Mouse (Mus musculus) intestine, embryonic 15.5 days (tissue): Measurements from ENCODE around the gene Areg. TPM values are rescaled to one million over a fixed set of nuclear protein-coding genes. Genes with fewer than 3 reads are reported as not detected.

Experiments
- ATAC-seq: fragments of 200-750 bp; cut with Nextera tagmentation; 2 replicates; pipeline ENCODE4 v1.8.0; 2017; ENCODE audit warnings: moderate TSS enrichment, moderate library complexity
- H3K27ac ChIP-seq: fragments of 300-500 bp; sonication (generic); 2 replicates; pipeline ENCODE4 v1.5.1; 2015; ENCODE audit warnings: mild to moderate bottlenecking, inconsistent platforms
- H3K27me3 ChIP-seq: fragments of 300-500 bp; sonication (generic); replicated peaks from 2 replicates; pipeline ENCODE4 v1.6.1; 2015; ENCODE audit warnings: inconsistent platforms
- H3K36me3 ChIP-seq: fragments of 300-500 bp; sonication (generic); 2 replicates; pipeline ENCODE4 v1.6.1; 2015; ENCODE audit warnings: inconsistent platforms
- H3K4me1 ChIP-seq: fragments of 300-500 bp; sonication (generic); replicated peaks from 2 replicates; pipeline ENCODE4 v1.6.1; 2015; ENCODE audit warnings: inconsistent platforms
- H3K4me2 ChIP-seq: fragments of 300-500 bp; sonication (generic); replicated peaks from 2 replicates; pipeline ENCODE4 v1.6.1; 2015; ENCODE audit warnings: mild to moderate bottlenecking, inconsistent platforms
- H3K4me3 ChIP-seq: fragments of 300-500 bp; sonication (generic); replicated peaks from 2 replicates; pipeline ENCODE4 v1.5.1; 2015; ENCODE audit warnings: inconsistent platforms
- H3K9ac ChIP-seq: fragments of 300-500 bp; sonication (generic); 2 replicates; pipeline ENCODE4 v1.6.1; 2015; ENCODE audit warnings: inconsistent platforms
- H3K9me3 ChIP-seq: fragments of 300-500 bp; sonication (generic); 2 replicates; pipeline ENCODE4 v1.6.1; 2016; ENCODE audit warnings: inconsistent platforms
- WGBS: fragments of 180-500 bp; shearing (Covaris S2); methylation state at CpG from one replicate; pipeline ENCODE4 v1.1.7; 2015; 5-methylcytosine and 5-hydroxymethylcytosine counted together
- polyA plus RNA-seq: library from polyadenylated mRNA; unstranded; fragments of >200 nt; fragmentation: Nextera tagmentation; extraction: Ambion mirVana; gene quantifications from 2 replicates; pipeline ENCODE4 v1.2.1, GENCODE M21; 2015

Gene Areg
- polyA plus RNA-seq, 1 experiment from 2014 or later, result 5.4 TPM

DNA sequence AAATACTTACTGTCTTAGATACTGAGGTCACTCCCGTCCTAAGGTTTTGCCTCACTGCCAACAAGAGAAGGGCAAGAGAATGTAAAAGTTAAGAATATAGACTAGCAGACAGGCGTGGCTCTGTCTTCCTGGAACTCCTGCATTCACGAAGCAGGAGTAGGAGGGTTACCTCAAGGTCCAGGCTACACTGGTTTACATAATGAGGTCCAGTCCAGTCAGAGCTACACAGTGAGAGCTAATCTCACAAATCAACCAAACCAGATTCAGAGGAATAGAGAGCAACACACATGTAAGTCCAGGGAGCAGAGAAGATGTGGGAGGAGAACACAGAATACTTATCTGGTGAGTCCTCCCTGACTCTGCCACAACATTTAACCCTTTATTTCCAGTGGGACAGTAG lies 55.2 kb downstream of the Areg start:
- no peak overlapping the region for H3K4me3 ChIP-seq
- H3K9me3 ChIP-seq, result no peaks in the 10 kb centered on the region
- H3K36me3 ChIP-seq, result no peaks in the 10 kb centered on the region
- H3K4me2 ChIP-seq, result no peak overlapping the region
- WGBS, result 57% methylated on average over 3 of the region's 3 CpGs
- ATAC-seq, result peak; percentile 49; the same call in 1 of the 2 replicates
- H3K27me3 ChIP-seq, result no peaks in the 10 kb centered on the region
- H3K27ac ChIP-seq, result no peak overlapping the region
- H3K9ac ChIP-seq, result no peak overlapping the region
- H3K4me1 ChIP-seq, result no peaks in the 10 kb centered on the region

Other genes starting within 250 kb of the Areg start
- gene Cxcl1, start 248.4 kb upstream of the Areg start, polyA plus RNA-seq, result 0.39 and 0.68 TPM in 2 replicates
- gene Cxcl2, start 235.7 kb upstream of the Areg start, polyA plus RNA-seq, result 0.20 TPM in 1 of 2 replicates, not detected in the other
- gene Mthfd2l, start 208.5 kb upstream of the Areg start, polyA plus RNA-seq, result 37.1 and 46.2 TPM in 2 replicates
- not detected in 2 replicates for gene Epgn, start 112.1 kb upstream of the Areg start, polyA plus RNA-seq
- 1.2 TPM in 2 replicates for gene Ereg, start 65.0 kb upstream of the Areg start, polyA plus RNA-seq